Mouse (Mus musculus) stomach, postnatal 0 days (tissue): Measurements from ENCODE around the gene Eif2d.

Source experiments
- CTCF ChIP-seq: IDR thresholded peaks from 2 replicates; pipeline ENCODE4 v1.5.1; 2016; ENCODE audit warnings: antibody characterized with exemption, low read depth, mild to moderate bottlenecking, moderate library complexity
- EP300 ChIP-seq: optimal IDR thresholded peaks from 2 replicates; pipeline ENCODE3; 2016; ENCODE audit warnings: antibody characterized with exemption

DNA sequence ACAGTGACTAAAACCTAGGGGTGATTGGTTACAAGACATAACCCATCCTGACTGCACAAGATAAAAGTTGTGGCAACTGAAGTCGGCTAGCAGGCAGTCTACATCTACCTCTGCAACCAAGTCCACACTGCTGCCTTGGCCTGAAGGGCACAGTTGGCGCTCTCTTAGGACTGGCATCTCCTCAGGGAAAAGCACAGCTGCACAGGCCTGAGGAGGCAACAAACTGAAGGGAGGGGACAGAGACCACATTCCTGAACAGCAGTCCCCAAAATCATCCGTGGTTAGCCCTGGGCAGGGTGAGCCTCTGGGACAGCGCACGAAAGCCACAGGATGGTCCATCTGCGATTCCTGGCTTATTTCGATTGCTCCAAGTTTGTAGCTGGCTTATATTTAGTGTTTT, 42.7 kb downstream of the Eif2d start:
- TF ChIP-seq CTCF (no peak), EP300 (no peak)
